Mouse (Mus musculus): Measurements from ENCODE around the gene Mfsd2b.
"Not testable (repeated sequence)": the region's sequence is repeated elsewhere in the genome, so short reads cannot be mapped to it uniquely, and the experiment has no call there.

The Mfsd2b gene

GRCm38 (mm10) chr12:4874161-4874927, at the start of gene Mfsd2b:
TSS of gene Mfsd2b (minus strand) at chr12:4874359.
- in situ Hi-C loops (cut with MboI), result no loop called here

DNA sequence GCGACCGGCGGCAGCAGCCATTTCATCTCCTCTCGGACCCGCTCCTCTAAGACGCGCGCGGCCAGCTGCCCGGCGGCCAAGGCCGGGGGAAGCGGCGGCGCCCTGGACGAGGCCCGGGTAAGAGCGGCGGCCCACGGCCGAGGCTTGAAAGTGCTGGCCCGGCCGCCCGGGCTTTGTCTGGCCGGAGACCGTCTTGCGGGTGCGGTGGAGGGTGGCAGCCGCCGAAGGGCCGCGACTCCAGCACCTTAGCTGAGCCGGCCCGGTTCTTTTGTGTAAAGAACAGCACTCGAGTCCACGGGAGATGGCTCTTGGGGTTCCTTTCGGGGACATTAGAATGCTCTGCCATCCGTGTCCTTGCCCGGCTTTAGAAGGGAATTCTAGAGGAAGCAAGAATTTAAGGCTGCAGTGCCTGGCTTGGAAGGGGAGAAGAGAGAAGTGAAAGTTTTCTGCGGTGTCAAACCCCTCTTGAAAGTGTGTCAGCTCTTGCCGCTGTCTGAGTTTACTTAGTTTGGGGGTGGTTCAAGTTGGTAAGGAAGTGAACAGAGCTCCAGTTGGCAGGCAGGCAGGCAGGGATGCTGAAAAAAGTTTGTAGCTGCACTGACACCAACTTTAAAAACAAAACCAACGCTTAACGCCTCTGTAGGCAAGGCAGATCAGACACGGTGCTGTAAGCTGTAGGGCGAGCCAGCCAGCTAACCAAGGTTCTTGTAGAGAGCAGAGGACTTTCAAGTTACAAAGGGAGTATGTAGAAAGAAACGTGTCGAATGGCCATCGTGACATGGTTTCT, 43.8 kb upstream of the Mfsd2b start:
- in situ Hi-C loops (cut with MboI), result no loop called here

- in situ Hi-C loops (cut with MboI), result no loop called here
Observed at GRCm38 (mm10) chr12:4916994-4917804, 43.0 kb upstream of the Mfsd2b start, which contains the start of gene Atad2b. TSS of gene Atad2b (plus strand) at chr12:4917353.

GRCm38 (mm10) chr12:4914944-4915343, 40.8 kb upstream of the Mfsd2b start:
- in situ Hi-C loops (cut with MboI), result no loop called here

GRCm38 (mm10) chr12:4914441-4914840, 40.3 kb upstream of the Mfsd2b start:
- in situ Hi-C loops (cut with MboI), result no loop called here

- in situ Hi-C loops (cut with MboI), result no loop called here
Observed at GRCm38 (mm10) chr12:4911716-4912115, 37.6 kb upstream of the Mfsd2b start.

GRCm38 (mm10) chr12:4910496-4910895, 36.3 kb upstream of the Mfsd2b start:
- in situ Hi-C loops (cut with MboI), result not testable (repeated sequence)

- in situ Hi-C loops (cut with MboI), result no loop called here
Observed at GRCm38 (mm10) chr12:4908391-4908790, 34.2 kb upstream of the Mfsd2b start.

DNA sequence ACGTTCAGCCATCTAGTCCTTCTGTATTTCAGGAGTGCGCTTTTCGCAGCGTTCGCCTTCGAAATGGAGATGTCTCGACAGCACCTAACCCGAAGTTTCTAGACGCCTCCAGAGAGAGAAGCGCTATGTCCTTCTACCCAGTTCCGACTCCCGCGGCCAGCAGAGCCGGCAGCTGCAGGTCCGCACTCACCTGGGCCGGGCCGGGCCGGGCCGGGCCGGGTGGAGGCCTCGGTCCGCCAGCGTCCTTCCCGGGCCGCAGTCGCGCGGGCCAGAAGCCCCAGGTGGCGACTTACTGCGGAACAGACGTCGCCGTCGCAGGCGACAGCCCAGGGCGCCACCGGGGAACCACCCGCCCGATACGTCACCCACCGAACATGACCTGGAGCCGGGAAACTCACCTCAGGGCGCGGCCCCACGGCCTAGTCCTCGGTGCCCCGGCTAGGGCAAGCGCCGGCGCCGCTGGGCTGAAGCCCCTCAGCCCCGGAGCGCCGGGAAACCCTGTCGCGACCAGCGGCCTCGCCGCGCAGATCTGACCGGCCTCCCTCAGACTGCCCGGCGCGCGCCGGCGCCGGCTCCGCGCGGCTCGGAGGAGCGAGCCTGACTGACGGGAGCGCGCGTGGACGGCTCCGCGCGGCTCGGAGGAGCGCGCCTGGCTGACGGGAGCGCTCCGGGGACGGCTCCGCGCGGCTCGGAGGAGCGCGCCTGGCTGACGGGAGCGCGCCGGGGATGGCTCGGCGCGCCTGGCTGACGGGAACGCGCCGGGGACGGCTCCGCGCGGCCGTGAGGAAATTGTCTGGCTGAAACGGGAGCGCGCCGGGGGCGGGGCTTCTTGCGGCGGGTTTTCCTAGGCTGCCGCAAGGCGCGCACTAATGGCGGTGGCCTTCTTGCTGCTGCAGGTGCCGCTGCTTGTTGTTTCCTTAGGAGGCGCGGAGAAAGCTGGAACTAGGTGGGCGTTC, 33.1 kb upstream of the Mfsd2b start, which contains the start of gene Ubxn2a:
Ubxn2a (minus strand) TSS at position 755 of the 956 bp plus-strand sequence.
- in situ Hi-C loops (cut with MboI), result no loop called here

- in situ Hi-C loops (cut with MboI), result no loop called here
Observed at GRCm38 (mm10) chr12:4906476-4906875, 32.3 kb upstream of the Mfsd2b start.

- in situ Hi-C loops (cut with MboI), result no loop called here
Observed at GRCm38 (mm10) chr12:4905946-4906345, 31.8 kb upstream of the Mfsd2b start.

GRCm38 (mm10) chr12:4898024-4898423, 23.9 kb upstream of the Mfsd2b start:
- in situ Hi-C loops (cut with MboI), result no loop called here

DNA sequence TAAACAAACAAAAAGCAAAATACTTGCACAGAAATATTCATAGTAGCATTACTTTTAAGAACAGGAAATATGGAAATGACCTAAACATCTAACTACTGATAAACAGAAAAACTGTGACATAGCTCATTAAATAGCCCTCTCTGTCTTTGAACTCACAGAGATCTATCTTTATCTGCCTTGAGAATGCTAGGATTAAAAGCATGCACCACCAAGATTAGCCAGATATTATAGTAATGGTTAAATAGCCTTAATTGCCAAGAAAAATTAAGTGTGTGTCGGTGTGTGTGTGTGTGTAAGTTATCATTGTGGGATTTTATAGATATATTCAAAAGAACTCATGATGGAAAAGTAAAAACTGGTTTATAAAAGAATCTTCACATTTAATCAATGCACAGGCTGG, 15.7 kb upstream of the Mfsd2b start:
- in situ Hi-C loops (cut with MboI), result no loop called here

- in situ Hi-C loops (cut with MboI), result no loop called here
Observed at GRCm38 (mm10) chr12:4889251-4889650, 15.1 kb upstream of the Mfsd2b start.

- in situ Hi-C loops (cut with MboI), result no loop called here
Observed at GRCm38 (mm10) chr12:4888739-4889138, 14.6 kb upstream of the Mfsd2b start.

GRCm38 (mm10) chr12:4886581-4886980, 12.4 kb upstream of the Mfsd2b start:
- in situ Hi-C loops (cut with MboI), result not testable (repeated sequence)

- in situ Hi-C loops (cut with MboI), result no loop called here
Observed at GRCm38 (mm10) chr12:4885062-4885461, 10.9 kb upstream of the Mfsd2b start.

DNA sequence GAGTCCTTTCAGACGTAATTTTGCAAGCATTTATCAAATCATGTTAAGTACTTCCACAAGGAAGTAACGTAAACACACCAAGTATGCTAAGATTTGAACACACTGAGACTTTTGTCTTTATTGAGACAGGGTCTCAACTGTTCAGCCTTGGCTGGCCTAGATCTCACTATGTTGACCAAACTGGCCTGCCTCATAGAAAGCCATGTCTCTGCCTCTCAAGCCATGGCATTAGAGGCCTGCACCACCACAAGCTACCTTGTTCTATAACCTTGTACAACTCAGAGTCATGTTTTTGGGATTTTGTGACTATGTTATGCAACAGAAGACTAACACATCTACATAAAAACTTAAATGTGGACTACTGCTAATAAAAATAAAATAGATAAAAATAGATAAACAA, 7.9 kb upstream of the Mfsd2b start:
- in situ Hi-C loops (cut with MboI), result no loop called here

GRCm38 (mm10) chr12:4879048-4879447, 4.9 kb upstream of the Mfsd2b start:
- in situ Hi-C loops (cut with MboI), result no loop called here

- in situ Hi-C loops (cut with MboI), result no loop called here
Observed at GRCm38 (mm10) chr12:4878296-4878783, 4.2 kb upstream of the Mfsd2b start.

DNA sequence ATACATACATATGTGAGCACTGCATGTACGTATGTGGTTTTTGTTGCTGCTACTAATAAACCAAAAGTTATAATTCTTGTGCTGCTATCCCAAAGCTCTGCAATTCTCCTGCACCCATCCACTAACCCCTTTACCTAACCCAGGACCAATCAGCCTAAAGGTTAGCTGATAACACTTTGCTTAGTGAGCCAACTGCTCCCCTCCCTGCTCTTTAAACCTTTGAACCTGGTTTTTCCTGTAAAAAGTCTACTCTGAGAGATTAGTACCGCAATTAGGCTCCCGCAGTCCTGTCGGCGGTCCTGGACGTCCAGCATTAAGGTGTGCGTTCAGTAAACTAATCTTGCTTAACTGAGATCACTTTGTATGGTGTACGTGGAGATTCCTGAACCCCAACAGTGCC, 1.5 kb upstream of the Mfsd2b start:
- in situ Hi-C loops (cut with MboI), result no loop called here

All from mature B cell (primary cell).